Mouse (Mus musculus): ENCODE data around the gene March11.

Gene March11

GRCm38 (mm10) chr15:26308629-26309230 is at the start of gene March11:
Gene March11, plus strand, starts transcription at chr15:26309048.
- in situ Hi-C loops (cut with MboI, MseI) = no loop called here

- in situ Hi-C loops (cut with MboI, MseI) = no loop called here
Measured at GRCm38 (mm10) chr15:26262336-26262735, 46.5 kb upstream of the March11 start.

- in situ Hi-C loops (cut with MboI, MseI) = no loop called here
Measured at GRCm38 (mm10) chr15:26269596-26269995, 39.3 kb upstream of the March11 start.

- in situ Hi-C loops (cut with MboI, MseI) = no loop called here
Measured at GRCm38 (mm10) chr15:26276035-26276511, 32.8 kb upstream of the March11 start.

- in situ Hi-C loops (cut with MboI, MseI) = no loop called here
Measured at GRCm38 (mm10) chr15:26276608-26277007, 32.2 kb upstream of the March11 start.

GRCm38 (mm10) chr15:26291871-26292270 is 17.0 kb upstream of the March11 start:
- in situ Hi-C loops (cut with MboI, MseI) = no loop called here

- in situ Hi-C loops (cut with MboI, MseI) = no loop called here
Measured at GRCm38 (mm10) chr15:26292811-26293210, 16.0 kb upstream of the March11 start.

GRCm38 (mm10) chr15:26293215-26293614 is 15.6 kb upstream of the March11 start:
- in situ Hi-C loops (cut with MboI, MseI) = no loop called here

- in situ Hi-C loops (cut with MboI, MseI) = no loop called here
Measured at GRCm38 (mm10) chr15:26298668-26299067, 10.2 kb upstream of the March11 start.

GRCm38 (mm10) chr15:26309291-26309931 is 563 bp downstream of the March11 start:
- in situ Hi-C loops (cut with MboI, MseI) = no loop called here

GRCm38 (mm10) chr15:26319866-26320265 is 11.0 kb downstream of the March11 start:
- in situ Hi-C loops (cut with MboI, MseI) = loop anchor here (5.0 kb wide), 1 partner anchor 518 kb away; no protein-coding TSS in a partner anchor

GRCm38 (mm10) chr15:26320402-26320801 is 11.6 kb downstream of the March11 start:
- in situ Hi-C loops (cut with MboI, MseI) = no loop called here

- in situ Hi-C loops (cut with MboI, MseI) = no loop called here
Measured at GRCm38 (mm10) chr15:26322804-26323203, 14.0 kb downstream of the March11 start.

- in situ Hi-C loops (cut with MboI, MseI) = no loop called here
Measured at GRCm38 (mm10) chr15:26327157-26327556, 18.3 kb downstream of the March11 start.

GRCm38 (mm10) chr15:26335791-26336190 is 26.9 kb downstream of the March11 start:
- in situ Hi-C loops (cut with MboI, MseI) = no loop called here

GRCm38 (mm10) chr15:26337775-26338174 is 28.9 kb downstream of the March11 start:
- in situ Hi-C loops (cut with MboI, MseI) = no loop called here

- in situ Hi-C loops (cut with MboI, MseI) = no loop called here
Measured at GRCm38 (mm10) chr15:26338343-26338742, 29.5 kb downstream of the March11 start.

- in situ Hi-C loops (cut with MboI, MseI) = no loop called here
Measured at GRCm38 (mm10) chr15:26340490-26340889, 31.6 kb downstream of the March11 start.

- in situ Hi-C loops (cut with MboI, MseI) = no loop called here
Measured at GRCm38 (mm10) chr15:26340966-26341365, 32.1 kb downstream of the March11 start.

GRCm38 (mm10) chr15:26344329-26344728 is 35.5 kb downstream of the March11 start:
- in situ Hi-C loops (cut with MboI, MseI) = no loop called here

GRCm38 (mm10) chr15:26353656-26354055 is 44.8 kb downstream of the March11 start:
- in situ Hi-C loops (cut with MboI, MseI) = no loop called here

- in situ Hi-C loops (cut with MboI, MseI) = no loop called here
Measured at GRCm38 (mm10) chr15:26365344-26365743, 56.5 kb downstream of the March11 start.

- in situ Hi-C loops (cut with MboI, MseI) = no loop called here
Measured at GRCm38 (mm10) chr15:26366511-26366910, 57.7 kb downstream of the March11 start.

Measured in regulatory T cell (primary cell).